Mouse (Mus musculus): ENCODE measurements around the gene Adcy7.

DNA sequence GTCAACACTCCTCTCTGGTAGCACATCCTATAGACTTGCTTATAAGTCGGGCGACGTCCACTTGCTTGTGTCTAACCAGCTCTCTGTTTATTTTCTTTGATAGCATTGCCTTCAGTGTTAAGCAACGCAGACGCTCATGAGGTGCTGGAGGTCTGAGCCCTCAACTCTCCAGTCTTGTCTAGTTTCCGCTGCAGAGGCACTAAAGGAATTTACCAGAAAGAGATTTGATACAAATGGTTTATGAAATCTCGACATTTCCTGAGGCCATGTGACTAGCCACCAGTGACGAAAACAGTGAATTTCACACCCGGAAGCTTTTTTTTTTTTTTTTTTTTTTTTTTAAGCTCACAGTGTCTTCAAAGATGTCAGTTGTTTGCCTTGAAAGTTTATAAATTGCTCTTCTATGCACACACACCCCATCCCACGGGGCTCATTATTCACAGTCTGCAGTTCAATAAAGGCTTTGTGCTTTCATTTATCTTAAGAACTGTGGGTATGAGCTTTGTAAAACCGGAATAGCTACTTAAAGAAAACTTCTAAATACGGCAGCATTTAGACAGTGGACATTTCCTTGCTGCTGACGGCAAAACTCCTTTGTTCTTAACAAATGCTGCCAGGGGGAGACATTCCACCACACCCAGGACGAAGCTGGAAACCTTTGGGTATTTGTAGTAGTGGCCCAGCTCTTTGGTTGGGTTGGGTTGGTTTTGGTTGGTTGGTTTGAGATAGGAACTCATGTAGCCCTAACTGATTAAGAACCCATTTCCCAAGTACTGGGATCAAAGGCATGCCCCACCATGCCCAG, 9.2 kb upstream of the Adcy7 start:
- TF ChIP-seq CTCF (IDR thresholded peaks at IDR 0.05; ENCODE audit: extremely low read depth, insufficient read length, insufficient replicate concordance, low read depth, low read length) (no peak), POLR2A (IDR thresholded peaks at IDR 0.05; ENCODE audit: low read depth, low read length) (no peak)
